Mouse (Mus musculus) ovary, adult 10 weeks (tissue): ENCODE results near the gene Eif2b3. TPM values are rescaled to one million over a fixed set of nuclear protein-coding genes. Genes with fewer than 3 reads are reported as not detected.

ENCODE experiments used
- polyA plus RNA-seq: library from polyadenylated mRNA; stranded (reverse); fragments of 350-450 nt; fragmentation: Illumina TruSeq; extraction: RNeasy Lipid Tissue Mini Kit (QIAGEN cat#74804); gene quantifications from one replicate; pipeline ENCODE4 v1.2.3, GENCODE M21; 2014

Eif2b3 gene
- 23.5 TPM for polyA plus RNA-seq

GRCm38 (mm10) chr4:117019206-117020134 is at the start of gene Eif2b3:
Eif2b3 (plus strand) TSS chr4:117019402.

GRCm38 (mm10) chr4:116993672-116994621 is 25.3 kb upstream of the Eif2b3 start, which contains the start of gene Urod:
Urod (minus strand) TSS chr4:116994413.

GRCm38 (mm10) chr4:116995131-116995797 is 23.9 kb upstream of the Eif2b3 start, which contains the start of gene Hectd3:
Hectd3 (plus strand) TSS chr4:116995317.

GRCm38 (mm10) chr4:117095551-117096452 is 76.6 kb downstream of the Eif2b3 start, which contains the start of gene Ptch2:
Ptch2 (plus strand) TSS chr4:117096075.

GRCm38 (mm10) chr4:117125348-117125909 is 106.2 kb downstream of the Eif2b3 start, which contains the start of gene Btbd19:
Btbd19 (minus strand) TSS chr4:117125725.

DNA sequence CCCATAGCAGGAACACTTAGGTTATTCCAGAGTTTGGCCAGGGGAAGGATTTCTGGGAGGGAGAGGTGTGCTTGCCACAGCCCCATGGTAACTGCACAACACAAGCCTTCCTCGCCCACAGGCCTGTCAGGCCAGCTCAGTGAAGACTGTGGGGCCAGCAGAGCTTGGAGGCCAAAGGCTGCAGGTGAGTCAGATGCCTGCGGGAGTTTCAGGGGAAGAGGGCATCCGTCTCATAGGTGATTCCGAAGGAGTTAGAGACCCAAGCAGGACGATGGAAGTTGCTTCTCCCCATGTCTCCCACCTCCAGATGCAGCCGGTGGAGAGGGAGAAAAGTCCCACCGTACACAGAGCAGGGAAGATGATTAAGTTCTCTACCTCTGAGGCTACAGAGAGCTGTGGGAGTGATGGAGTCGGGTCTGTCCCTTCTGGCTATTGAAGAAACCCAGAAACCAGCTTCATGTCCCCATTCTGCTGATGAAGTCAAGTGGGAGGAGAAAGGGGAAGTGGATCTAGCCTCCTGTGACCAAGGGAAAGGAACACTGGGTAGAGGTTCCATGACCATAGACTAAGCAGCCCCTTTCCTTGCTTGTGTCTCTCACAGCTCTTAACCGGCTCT is 107.6 kb downstream of the Eif2b3 start, which contains the start of gene Tctex1d4:
TSS of gene Tctex1d4 (plus strand) at position 120 of the 616 bp plus-strand sequence.

DNA sequence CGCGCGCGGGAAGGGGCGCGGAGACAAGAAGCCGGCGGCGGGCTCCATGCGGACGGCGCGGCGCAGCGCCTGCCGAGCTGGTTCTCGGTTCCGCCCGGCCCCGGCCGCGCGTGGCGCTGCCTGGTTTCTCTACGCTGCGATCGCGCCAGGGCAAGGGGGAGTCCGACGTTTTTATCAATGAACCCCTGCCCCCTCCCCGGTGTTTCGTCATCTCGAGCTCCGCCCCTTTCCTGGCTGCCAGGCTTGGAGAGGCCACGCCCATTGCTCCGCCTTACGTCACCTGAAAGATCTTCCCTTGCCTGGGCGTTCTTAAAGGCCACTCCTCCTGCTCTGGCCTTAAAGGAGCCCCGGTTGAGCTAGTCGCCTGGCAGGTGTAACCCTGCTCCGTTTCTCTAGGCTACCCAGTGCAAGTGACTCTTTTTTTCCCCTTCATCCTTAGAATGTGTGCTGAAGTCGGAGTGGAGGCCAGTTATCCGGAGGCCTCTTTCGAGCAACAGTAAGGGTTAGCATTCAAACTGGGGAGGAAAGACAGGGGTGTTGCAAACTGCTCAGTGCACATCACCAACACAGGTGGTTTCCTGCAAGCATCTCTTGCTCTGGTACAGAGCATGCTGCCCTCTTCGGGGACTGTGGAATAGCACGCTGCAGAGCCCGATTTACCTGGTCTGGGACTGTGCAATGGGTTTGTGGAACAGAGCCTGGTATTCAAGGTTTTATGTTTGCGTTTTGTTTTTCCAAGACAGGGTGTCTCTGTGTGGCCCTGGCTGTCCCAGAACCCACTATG is 114.8 kb downstream of the Eif2b3 start, which contains the start of gene Plk3:
TSS of gene Plk3 (minus strand) at position 147 of the 784 bp plus-strand sequence.

Other genes starting within 250 kb of the Eif2b3 start
- gene Toe1, start 211.8 kb upstream of the Eif2b3 start, polyA plus RNA-seq = 6.5 TPM
- 0.83 TPM for gene Mutyh, start 211.7 kb upstream of the Eif2b3 start, polyA plus RNA-seq
- gene Hpdl, start 197.7 kb upstream of the Eif2b3 start, polyA plus RNA-seq = 0.26 TPM
- gene Zswim5, start 142.0 kb upstream of the Eif2b3 start, polyA plus RNA-seq = 3.1 TPM
- gene Urod, start 25.0 kb upstream of the Eif2b3 start, polyA plus RNA-seq = 7.2 TPM
- gene Hectd3, start 24.1 kb upstream of the Eif2b3 start, polyA plus RNA-seq = 3.3 TPM
- gene Ptch2, start 76.7 kb downstream of the Eif2b3 start, polyA plus RNA-seq = not detected
- 0.54 TPM for gene Btbd19, start 106.3 kb downstream of the Eif2b3 start, polyA plus RNA-seq
- gene Tctex1d4, start 107.4 kb downstream of the Eif2b3 start, polyA plus RNA-seq = not detected
- not detected for gene Plk3, start 114.6 kb downstream of the Eif2b3 start, polyA plus RNA-seq
- 110 TPM for gene Rps8, start 136.8 kb downstream of the Eif2b3 start, polyA plus RNA-seq
- 10.0 TPM for gene Kif2c, start 163.2 kb downstream of the Eif2b3 start, polyA plus RNA-seq
- gene Tmem53, start 232.5 kb downstream of the Eif2b3 start, polyA plus RNA-seq = not detected
- 0.88 TPM for gene Armh1, start 232.7 kb downstream of the Eif2b3 start, polyA plus RNA-seq